Mouse (Mus musculus): ENCODE results near the gene March9.

DNA sequence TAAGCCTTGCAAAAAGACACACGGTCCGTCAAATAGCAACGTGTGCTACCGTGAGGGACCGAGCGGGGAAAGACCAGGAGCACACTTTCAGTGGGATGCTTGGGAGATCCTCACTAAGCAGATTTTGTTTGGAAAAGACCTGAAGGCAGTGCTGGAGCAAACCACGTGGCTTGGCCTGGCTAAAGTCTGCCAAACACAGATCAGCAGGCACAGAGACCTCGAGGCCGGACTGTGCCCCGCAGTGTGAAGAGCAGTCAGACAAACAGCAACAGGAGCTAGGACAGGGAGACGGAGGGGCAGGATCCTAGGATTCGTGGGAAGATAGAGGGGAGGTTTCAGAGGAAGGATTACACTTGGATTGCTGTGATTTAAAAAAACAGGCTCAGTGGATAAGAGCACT, 23.7 kb downstream of the March9 start:
- TF ChIP-seq CHD2 (IDR thresholded peaks at IDR 0.05; ENCODE audit: low read depth, low read length) (no peak), ZC3H11A (IDR thresholded peaks at IDR 0.05; ENCODE audit: borderline replicate concordance, low read depth, low read length) (no peak), HCFC1 (IDR thresholded peaks at IDR 0.05; ENCODE audit: borderline replicate concordance, insufficient read depth, low read length) (no peak)

All from ES-E14 (cell line).